Mouse (Mus musculus): ENCODE data around the gene Plk1. TPM values are rescaled to one million over a fixed set of nuclear protein-coding genes. Genes with fewer than 3 reads are reported as not detected.

Gene Plk1
- polyA plus RNA-seq, 1 experiment from 2014 or later: 106 TPM

GRCm38 (mm10) chr7:122196771-122197170, 37.5 kb downstream of the Plk1 start:
- Histone ChIP-seq H3K4me3 (replicated peaks) (no peak overlapping the region), H3K27me3 (replicated peaks) (no peaks in the 10 kb centered on the region), H3K4me2 (no peak overlapping the region), H3K9me3 (no peaks in the 10 kb centered on the region), H3K9ac (no peak overlapping the region), H3K27ac (no peak overlapping the region), H3K36me3 (no peaks in the 10 kb centered on the region), H3K4me1 (no peaks in the 10 kb centered on the region)
- WGBS: 82% methylated on average over 9 of the region's 9 CpGs
- ATAC-seq (ENCODE audit: insufficient read depth, low FRiP score, low read depth): no peak

- no peaks in the 10 kb centered on the region for H3K9me3 ChIP-seq
- no peak for ATAC-seq (ENCODE audit: insufficient read depth, low FRiP score, low read depth)
- H3K4me3 ChIP-seq (replicated peaks): no peak overlapping the region
- 28% methylated on average over 4 of the region's 4 CpGs for WGBS
- H3K36me3 ChIP-seq: no peaks in the 10 kb centered on the region
- H3K4me1 ChIP-seq: no peaks in the 10 kb centered on the region
- no peak overlapping the region for H3K9ac ChIP-seq
- no peaks in the 10 kb centered on the region for H3K27me3 ChIP-seq (replicated peaks)
- H3K27ac ChIP-seq: no peak overlapping the region
- H3K4me2 ChIP-seq: no peak overlapping the region
Observed at GRCm38 (mm10) chr7:122197306-122197705, 38.1 kb downstream of the Plk1 start.

GRCm38 (mm10) chr7:122199296-122199695, 40.1 kb downstream of the Plk1 start:
- no peak overlapping the region for H3K9ac ChIP-seq
- no peak overlapping the region for H3K27ac ChIP-seq
- 23% methylated on average over 5 of the region's 5 CpGs for WGBS
- H3K4me3 ChIP-seq (replicated peaks): no peak overlapping the region
- no peaks in the 10 kb centered on the region for H3K36me3 ChIP-seq
- no peaks in the 10 kb centered on the region for H3K4me1 ChIP-seq
- no peak for ATAC-seq (ENCODE audit: insufficient read depth, low FRiP score, low read depth)
- no peaks in the 10 kb centered on the region for H3K9me3 ChIP-seq
- no peak overlapping the region for H3K4me2 ChIP-seq
- no peaks in the 10 kb centered on the region for H3K27me3 ChIP-seq (replicated peaks)

GRCm38 (mm10) chr7:122203936-122204335, 44.7 kb downstream of the Plk1 start:
- Histone ChIP-seq H3K36me3 (no peaks in the 10 kb centered on the region), H3K27ac (no peak overlapping the region), H3K9me3 (no peaks in the 10 kb centered on the region), H3K27me3 (replicated peaks) (no peaks in the 10 kb centered on the region), H3K4me3 (replicated peaks) (no peak overlapping the region), H3K4me1 (no peaks in the 10 kb centered on the region), H3K4me2 (no peak overlapping the region), H3K9ac (no peak overlapping the region)
- ATAC-seq (ENCODE audit: insufficient read depth, low FRiP score, low read depth): peak; percentile 79
- 42% methylated on average over 2 of the region's 2 CpGs for WGBS

GRCm38 (mm10) chr7:122206121-122206520, 46.9 kb downstream of the Plk1 start:
- Histone ChIP-seq H3K9ac (no peak overlapping the region), H3K4me1 (no peaks in the 10 kb centered on the region), H3K27me3 (replicated peaks) (no peaks in the 10 kb centered on the region), H3K27ac (no peak overlapping the region), H3K4me2 (no peak overlapping the region), H3K4me3 (replicated peaks) (no peak overlapping the region), H3K9me3 (no peaks in the 10 kb centered on the region), H3K36me3 (no peaks in the 10 kb centered on the region)
- 72% methylated on average over 2 of the region's 2 CpGs for WGBS
- no peak for ATAC-seq (ENCODE audit: insufficient read depth, low FRiP score, low read depth)

- Histone ChIP-seq H3K4me3 (replicated peaks) (no peak overlapping the region), H3K27ac (no peak overlapping the region), H3K9ac (no peak overlapping the region), H3K4me1 (no peaks in the 10 kb centered on the region), H3K27me3 (replicated peaks) (no peaks in the 10 kb centered on the region), H3K4me2 (no peak overlapping the region), H3K36me3 (no peaks in the 10 kb centered on the region), H3K9me3 (no peaks in the 10 kb centered on the region)
- ATAC-seq (ENCODE audit: insufficient read depth, low FRiP score, low read depth): no peak
- WGBS: 32% methylated on average over 7 of the region's 7 CpGs
Observed at GRCm38 (mm10) chr7:122208276-122209021, 49.2 kb downstream of the Plk1 start.

- WGBS: 19% methylated on average over 20 of the region's 20 CpGs
- peak within 1 kb of the TSS; percentile 46 for H3K4me2 ChIP-seq
Observed at GRCm38 (mm10) chr7:122219315-122219801, 60.1 kb downstream of the Plk1 start, which contains the start of gene Chp2. Gene Chp2, plus strand, starts transcription at chr7:122219496.

More at GRCm38 (mm10) chr7:122219315-122219801, 60.1 kb downstream of the Plk1 start, which contains the start of gene Chp2:
- Histone ChIP-seq H3K4me1 (peaks cover 4% of the 10 kb centered on the region; the same call in 1 of the 2 replicates), H3K4me3 (replicated peaks) (peak within 1 kb of the TSS; percentile 14; the same call in 1 of the 2 replicates), H3K9me3 (no peaks in the 10 kb centered on the region), H3K27me3 (replicated peaks) (no peaks in the 10 kb centered on the region), H3K9ac (no peak within 1 kb of the TSS), H3K36me3 (no peaks in the 10 kb centered on the region), H3K27ac (no peak within 1 kb of the TSS)
- ATAC-seq (ENCODE audit: insufficient read depth, low FRiP score, low read depth): peak; percentile 72

Other genes with a start within 250 kb of the Plk1 start
- gene Cog7, start 177.7 kb upstream of the Plk1 start, polyA plus RNA-seq (2015; fragmentation: Nextera tagmentation; extraction: Ambion mirVana): 21.2 and 25.0 TPM in 2 replicates
- gene Gga2, start 138.2 kb upstream of the Plk1 start, polyA plus RNA-seq (2015; fragmentation: Nextera tagmentation; extraction: Ambion mirVana): 87.9 and 107 TPM in 2 replicates
- 60.2 and 63.2 TPM in 2 replicates for gene Ubfd1, start 92.3 kb upstream of the Plk1 start, polyA plus RNA-seq (2015; fragmentation: Nextera tagmentation; extraction: Ambion mirVana)
- gene Ears2, start 92.2 kb upstream of the Plk1 start, polyA plus RNA-seq (2015; fragmentation: Nextera tagmentation; extraction: Ambion mirVana): 17.5 and 18.4 TPM in 2 replicates
- gene Ndufab1, start 57.6 kb upstream of the Plk1 start, polyA plus RNA-seq (2015; fragmentation: Nextera tagmentation; extraction: Ambion mirVana): 708 and 737 TPM in 2 replicates
- 13.8 and 14.7 TPM in 2 replicates for gene Palb2, start 26.5 kb upstream of the Plk1 start, polyA plus RNA-seq (2015; fragmentation: Nextera tagmentation; extraction: Ambion mirVana)
- 115 and 118 TPM in 2 replicates for gene Dctn5, start 26.4 kb upstream of the Plk1 start, polyA plus RNA-seq (2015; fragmentation: Nextera tagmentation; extraction: Ambion mirVana)
- gene Ern2, start 26.8 kb downstream of the Plk1 start, polyA plus RNA-seq (2015; fragmentation: Nextera tagmentation; extraction: Ambion mirVana): 14.5 and 18.0 TPM in 2 replicates
- gene Chp2, start 60.1 kb downstream of the Plk1 start, polyA plus RNA-seq (2015; fragmentation: Nextera tagmentation; extraction: Ambion mirVana): 1.8 and 2.2 TPM in 2 replicates
- gene Prkcb, start 129.3 kb downstream of the Plk1 start, polyA plus RNA-seq (2015; fragmentation: Nextera tagmentation; extraction: Ambion mirVana): 14.3 and 17.3 TPM in 2 replicates

Measured in stomach, embryonic 15.5 days (tissue).